Mouse (Mus musculus) CD4-positive helper T cell, adult 2 months (primary cell): ENCODE data around the gene Kcnd1.
"Not testable (repeated sequence)": the region's sequence is repeated elsewhere in the genome, so short reads cannot be mapped to it uniquely, and the experiment has no call there.

Source experiments
- DNase-seq: peaks from one replicate; pipeline ENCODE4 v3.0.0-alpha.2; 2012; ENCODE audit warnings: low read depth, missing footprints, low spot score

The Kcnd1 gene

DNA sequence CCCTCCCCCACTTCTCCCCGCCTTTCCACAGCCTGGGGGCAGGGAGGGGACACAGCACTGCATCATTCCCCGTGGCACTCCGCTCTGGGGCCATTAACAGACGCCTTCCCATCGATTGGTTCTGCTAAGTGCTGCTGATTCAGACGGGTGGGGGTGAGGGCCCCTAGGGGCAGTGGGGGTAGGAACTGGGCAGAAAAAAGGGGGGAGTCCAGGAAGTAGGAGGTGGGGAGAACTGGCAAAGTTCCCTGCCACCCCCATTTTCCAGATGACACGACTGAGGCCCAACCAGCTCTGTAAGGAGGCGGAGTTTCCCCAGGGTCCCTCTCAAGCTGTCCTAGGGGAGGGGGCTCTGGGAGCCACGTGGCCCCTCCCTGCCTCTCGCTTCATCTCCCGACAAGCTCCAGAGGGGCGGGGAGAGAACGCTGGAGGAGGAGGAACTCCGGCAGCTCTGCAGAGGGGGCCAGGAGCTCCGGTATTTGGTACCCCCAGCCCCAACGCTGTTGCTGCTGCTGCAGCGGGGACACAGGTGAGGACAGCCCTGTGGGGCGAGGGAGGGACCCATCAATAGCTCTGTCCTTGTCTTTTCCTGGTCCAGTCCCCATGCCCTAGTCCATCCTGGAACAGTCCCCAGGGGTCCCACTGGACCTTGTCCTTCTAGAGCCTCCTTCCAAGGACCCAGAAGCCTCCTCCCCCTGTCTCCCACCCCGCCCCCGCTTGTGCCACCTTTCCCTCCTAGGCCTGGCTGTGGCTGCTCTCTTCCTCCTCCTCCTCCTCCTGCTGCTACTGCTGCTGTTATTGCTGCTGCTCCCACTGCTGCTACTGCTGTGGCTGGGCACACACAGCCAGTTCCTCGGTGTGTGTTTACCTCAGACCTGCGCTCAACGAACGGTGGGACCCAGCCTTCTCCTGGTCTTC is at the start of gene Kcnd1:
TSS of gene Kcnd1 (plus strand) at position 425 of the 915 bp plus-strand sequence.
- peak; percentile 7 for DNase-seq

DNA sequence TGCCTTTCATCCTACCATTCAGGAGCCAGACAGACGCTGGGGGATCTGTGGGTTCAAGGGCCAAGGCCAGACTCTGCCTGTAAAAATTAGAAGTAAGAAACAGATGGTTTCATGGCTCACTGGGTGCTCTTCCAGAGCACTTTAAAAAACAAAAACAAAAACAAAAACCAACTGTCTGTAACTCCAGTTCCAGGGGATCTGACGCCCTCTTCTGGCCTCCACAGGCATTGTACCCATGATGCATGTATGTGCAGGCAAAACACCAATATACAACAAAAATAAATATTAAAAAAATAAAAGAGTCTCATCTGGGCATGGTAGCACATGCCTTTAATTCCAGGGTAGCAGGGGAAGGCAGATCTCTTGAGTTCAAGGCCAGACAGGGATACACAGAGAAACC is 49.3 kb upstream of the Kcnd1 start:
- DNase-seq: peak; percentile 16

DNA sequence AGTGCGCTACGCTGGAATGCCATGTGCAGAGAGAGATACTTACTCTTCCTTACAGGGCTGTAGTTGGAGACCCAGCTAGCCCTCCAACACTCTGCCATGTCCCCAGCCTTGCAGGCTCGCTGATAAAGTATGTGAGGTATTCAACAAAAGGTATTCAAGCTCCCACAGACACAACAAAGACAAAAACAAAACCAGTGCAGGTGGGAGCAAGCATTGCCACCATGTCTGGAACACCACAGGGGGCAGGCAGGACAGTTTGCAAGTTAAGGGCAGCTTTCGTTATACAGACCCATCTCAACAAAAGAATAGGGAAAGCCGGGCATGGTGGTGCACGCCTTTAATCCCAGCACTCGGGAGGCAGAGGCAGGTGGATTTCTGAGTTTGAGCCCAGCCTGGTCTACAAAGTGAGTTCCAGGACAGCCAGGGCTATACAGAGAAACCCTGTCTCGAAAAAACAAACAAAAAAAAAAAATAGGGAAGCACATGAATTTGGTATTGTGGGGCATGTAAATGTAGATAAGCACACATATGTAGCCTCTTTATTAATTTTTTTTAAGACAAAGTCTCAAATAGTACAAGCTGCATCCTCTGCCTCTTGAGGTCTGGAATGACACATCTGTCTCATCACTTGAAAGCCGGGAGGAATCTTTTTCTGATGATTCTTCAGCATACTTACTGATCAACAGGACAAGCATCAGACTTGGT is 46.4 kb upstream of the Kcnd1 start:
- DNase-seq: no peak

DNA sequence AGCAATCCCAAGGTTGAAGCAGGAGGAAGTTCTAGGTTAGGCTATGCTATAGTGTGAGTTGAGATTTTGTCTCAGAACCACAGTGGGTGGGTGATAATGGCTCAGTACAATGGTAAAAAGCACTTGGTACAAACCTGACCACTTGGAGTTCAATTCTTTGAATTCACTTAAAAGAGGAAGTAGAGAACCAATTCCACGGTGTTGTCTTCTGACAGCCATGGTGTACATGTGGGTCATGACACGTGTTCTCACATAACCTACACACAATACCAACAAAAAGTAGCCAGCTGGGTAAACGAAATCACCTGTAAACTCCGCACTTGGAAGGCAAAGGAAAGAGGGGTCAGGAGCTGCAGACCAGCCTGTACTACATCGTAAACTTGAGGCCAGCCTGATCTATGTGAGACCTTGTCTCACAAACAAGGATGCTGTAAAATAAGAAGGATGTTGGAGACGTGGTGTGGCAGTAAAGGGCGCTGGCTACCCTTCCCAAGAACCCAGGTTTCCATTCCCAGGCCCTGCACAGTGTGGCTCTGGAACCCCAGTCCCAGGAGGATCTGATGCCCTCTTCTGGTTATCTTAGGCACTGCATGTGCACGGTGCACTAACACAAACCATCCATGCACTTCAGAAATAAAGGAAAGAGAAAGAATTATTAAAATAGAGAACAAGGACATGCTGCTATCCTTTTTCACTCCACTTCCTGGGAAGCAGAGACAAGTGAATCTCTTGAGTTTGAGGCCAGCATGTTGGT is 45.6 kb upstream of the Kcnd1 start:
- peak; percentile 38 for DNase-seq

DNA sequence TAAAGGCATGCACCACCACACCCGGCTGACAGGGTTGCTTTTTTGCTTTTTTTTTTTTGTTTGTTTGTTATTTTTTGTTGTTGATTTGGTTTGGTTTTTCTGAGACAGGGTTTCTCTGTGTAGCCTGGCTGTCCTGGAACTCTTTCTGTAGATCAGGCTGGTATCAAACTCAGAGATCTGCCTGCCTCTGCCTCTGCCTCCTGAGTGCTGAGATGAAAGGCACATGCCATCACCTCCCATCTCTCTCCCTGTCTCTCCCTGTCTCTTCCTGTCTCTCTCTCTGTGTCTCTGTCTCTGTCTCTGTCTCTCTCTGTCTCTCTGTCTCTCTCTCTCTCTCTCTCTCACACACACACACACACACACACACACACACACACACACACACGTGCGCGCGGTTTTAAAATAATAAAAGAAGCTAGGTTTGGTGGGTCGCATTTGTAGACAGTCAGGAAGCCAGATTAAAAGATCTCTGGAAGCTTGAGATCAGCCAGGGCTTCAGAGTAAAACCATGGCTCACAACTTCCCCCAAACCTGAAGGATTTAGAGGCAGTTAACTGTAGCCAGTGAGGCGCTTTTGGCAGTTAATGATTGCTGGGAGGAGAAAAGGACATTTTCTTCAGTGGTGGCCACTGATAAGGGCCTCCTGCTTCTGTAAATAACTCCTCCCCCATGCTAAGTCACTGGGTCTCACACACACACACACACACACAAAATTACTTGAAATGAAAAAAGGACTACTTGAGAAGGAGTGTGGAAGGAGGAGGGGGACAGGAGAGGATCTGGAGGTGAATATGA is 43.4 kb upstream of the Kcnd1 start:
- DNase-seq: no peak

DNA sequence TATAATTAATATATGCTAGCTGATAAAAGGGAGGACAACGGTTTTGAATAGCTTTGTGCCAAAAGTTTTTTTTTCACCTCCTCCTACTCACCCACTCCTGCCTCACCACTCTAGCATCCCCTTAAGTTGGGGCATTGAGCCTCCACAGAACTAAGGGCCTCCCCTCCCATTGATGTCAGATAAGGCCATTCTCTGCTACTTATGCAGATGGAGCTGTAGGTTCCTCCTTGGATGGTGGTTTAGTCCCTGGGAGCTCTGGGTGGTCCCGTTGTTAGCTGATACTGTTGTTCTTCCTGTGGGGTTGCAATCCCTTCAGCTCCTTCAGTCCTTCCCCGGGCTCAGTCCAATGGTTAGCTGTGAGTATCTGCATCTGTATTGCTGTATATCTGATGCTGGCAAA is 42.8 kb upstream of the Kcnd1 start:
- DNase-seq: no peak

DNA sequence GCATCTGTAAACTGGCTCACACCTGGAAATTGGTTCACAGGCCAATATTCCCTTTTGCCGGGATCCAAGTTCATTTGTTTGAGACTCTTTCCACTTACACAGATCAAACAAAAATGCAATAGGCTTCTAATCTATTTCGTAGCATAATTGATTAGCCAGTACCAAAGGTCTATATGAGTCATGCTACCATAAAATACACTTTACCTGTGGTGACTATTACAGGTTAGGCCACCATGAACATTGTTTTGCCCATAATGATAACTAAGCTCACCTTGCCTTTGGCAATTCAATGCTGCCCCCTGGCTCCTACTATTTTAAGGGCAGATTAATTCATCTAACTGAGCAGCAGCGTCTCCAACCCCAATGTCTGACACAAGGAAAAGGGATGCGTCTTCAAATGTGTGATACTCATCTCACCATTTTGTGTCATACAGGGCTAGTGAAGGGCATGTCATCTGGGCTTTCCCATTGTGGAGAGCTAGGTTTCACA is 39.4 kb upstream of the Kcnd1 start:
- no peak for DNase-seq

DNA sequence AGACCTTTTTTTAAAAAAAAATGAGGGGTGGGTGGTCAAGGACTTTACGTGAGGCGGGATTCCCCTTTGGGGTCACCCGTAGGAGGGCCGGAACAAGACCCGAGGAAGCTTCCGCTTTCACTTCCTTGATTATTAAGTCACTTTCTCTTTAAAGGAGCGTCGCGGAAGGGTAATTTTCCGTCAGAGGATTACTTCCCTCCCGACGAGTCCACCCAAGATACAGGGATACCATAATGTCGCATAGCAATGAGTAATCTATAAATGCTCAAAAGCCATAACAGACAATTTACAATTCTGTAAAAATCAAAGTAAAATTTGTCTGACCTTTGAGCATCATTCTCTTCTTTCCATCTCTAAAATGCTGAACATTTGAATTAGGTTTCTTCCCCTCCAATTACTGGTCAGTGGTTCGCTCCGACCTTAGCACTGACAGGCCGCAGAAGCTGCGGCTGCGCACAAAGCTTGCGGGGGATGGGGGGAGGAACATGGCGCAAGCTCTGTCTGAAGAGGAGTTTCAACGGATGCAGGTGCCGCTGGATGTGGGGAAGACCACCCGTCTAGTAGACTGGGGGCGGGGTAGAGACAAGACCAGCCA is 32.5 kb upstream of the Kcnd1 start, which contains the start of gene Gripap1:
TSS of gene Gripap1 (plus strand) at position 224 of the 595 bp plus-strand sequence.
- peak; percentile 92 for DNase-seq

DNA sequence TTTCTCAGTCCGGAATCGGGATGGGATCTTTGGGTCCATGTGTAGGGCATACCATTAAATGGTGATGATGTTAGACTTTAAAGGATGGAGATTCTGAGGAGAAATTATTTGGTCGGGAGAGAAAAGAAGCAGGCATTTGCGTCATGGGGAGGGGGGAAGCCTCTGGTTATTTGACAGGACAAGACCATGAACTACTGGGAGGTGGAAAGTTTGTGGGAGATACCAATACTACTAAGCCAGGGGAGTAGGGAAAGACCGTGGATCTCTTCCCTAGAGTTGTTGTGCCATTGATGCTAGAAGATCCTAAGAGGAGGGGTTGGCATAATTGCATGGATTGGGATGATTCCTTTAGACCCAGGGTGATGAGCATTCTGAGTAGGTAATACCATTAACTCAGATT is 31.8 kb upstream of the Kcnd1 start:
- peak; percentile 20 for DNase-seq

DNA sequence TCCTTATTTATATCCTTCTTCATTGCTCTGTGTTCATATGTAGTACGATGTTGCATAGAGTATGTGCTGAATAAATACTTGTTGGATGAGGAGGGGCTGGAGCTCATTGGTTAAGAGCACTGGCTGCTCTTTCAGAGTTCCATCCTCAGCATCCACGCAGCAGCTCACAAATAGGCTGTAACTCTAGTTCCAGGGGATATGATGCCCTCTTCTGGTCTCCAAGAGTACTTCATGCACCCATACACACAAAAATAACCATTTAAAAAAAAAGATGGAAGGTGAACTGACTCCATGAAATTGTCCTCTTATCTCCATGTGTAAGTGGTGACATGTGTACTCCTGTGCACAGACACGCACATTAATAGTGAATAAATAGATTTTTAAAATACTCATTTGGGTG is 28.7 kb upstream of the Kcnd1 start:
- peak; percentile 35 for DNase-seq

DNA sequence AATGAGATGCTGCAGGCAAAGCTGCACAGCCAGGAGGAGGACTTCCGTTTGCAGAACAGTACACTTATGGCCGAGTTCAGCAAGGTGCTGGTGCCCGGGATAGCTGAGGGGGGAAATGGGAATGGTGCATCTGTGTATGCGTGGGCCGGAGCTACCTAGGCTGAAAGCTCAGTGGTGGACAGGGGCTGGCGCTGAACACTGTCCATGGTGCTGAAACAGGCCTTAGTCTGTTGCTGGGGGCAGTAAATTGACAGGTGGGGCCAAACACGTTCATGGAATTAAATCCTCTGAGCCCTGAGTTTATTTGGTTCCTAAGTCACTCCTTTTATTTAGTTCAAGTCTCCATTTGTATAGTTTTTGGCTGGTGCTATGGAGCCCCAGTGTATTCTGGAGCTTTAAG is 27.1 kb upstream of the Kcnd1 start:
- DNase-seq: no peak

DNA sequence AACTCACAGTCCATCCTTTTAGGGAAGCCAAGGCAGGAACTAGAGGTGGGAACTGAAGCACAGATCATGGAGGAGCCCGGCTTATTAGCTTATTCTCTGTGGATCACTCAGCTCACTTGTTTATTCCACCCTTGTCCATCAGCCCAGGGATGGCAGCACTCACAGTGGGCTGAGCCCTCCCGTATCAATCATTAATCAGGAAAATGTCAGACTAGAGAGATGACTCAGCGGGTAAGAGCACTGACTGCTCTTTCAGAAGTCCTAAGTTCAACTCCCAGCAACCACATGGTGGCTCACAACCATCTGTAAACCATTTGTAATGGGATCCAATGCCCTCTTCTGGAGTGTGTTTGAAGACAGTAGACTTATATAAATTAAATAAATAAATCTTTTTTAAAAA is 24.8 kb upstream of the Kcnd1 start:
- DNase-seq: no peak

DNA sequence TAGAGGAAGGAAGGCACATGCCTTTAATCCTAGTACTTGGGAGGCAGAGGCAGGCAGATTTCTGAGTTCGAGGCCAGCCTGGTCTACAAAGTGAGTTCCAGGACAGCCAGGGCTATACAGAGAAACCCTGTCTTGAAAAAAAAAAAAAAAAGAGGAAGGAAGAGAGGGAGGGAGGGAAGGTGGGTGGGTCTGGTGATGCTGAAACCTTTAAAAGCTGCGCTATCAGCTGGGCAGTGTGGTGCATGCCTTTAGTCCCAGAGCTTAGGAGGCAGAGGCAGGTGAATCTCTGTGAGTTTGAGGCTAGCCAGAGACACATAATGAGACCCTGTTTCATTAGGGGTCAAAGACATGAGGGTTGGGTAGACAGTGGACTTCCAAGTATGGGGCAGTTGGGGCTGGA is 19.9 kb upstream of the Kcnd1 start:
- DNase-seq: not testable (repeated sequence)

DNA sequence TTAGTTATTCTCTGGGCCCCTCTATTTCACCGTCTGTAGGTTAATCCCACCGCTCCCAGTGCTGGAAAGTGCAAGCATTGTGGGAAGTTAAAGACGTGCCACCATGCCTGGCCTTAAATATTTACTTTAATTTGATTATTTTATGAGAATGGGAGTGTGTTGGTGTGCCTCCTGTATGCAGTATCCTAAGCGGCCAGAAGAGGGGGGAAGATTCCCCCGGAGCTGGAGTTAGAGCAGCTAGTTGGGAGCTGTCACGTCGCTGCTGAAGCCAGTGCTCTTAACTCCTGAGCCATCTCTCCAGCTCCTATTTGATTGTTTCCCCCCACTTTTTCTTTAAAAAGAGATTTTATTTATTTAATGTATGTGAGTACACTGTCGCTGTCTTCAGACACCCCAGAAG is 7.1 kb upstream of the Kcnd1 start:
- DNase-seq: peak; percentile 12

DNA sequence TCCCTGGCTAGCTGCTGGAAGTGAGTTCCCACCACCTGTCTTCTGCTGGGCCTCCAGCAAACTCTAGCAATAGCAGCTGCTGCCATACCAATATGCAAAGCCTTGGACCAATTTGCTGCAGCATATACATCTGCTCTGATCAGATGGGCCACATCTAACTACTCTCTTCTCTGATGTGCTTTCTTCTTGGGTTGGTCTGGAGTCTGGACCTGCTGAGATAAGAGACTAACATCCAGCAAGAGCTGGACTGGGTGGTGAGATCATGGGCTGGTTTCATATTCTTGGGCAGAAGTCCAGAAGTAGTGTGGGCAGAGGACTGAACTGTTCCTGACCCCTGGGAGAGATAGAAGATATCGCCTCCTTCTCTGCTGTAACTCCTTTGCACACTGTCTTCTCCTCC is 15.1 kb downstream of the Kcnd1 start:
- no peak for DNase-seq

DNA sequence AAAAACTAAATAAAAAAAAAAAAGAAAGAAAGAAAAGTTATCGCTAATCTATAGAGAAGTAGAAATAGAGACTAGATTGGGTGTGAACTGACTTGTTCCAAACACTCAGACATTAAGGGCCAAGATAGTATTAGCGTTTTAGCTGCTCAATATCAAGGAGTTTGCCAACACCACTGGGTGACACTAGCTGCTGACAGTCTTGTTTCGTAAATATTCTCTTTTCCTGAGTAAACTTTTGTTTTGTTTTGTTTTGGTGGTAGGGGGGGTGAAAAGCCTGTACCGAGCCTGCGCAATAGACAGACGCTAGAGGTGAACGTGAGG is 18.7 kb downstream of the Kcnd1 start:
- DNase-seq: no peak

DNA sequence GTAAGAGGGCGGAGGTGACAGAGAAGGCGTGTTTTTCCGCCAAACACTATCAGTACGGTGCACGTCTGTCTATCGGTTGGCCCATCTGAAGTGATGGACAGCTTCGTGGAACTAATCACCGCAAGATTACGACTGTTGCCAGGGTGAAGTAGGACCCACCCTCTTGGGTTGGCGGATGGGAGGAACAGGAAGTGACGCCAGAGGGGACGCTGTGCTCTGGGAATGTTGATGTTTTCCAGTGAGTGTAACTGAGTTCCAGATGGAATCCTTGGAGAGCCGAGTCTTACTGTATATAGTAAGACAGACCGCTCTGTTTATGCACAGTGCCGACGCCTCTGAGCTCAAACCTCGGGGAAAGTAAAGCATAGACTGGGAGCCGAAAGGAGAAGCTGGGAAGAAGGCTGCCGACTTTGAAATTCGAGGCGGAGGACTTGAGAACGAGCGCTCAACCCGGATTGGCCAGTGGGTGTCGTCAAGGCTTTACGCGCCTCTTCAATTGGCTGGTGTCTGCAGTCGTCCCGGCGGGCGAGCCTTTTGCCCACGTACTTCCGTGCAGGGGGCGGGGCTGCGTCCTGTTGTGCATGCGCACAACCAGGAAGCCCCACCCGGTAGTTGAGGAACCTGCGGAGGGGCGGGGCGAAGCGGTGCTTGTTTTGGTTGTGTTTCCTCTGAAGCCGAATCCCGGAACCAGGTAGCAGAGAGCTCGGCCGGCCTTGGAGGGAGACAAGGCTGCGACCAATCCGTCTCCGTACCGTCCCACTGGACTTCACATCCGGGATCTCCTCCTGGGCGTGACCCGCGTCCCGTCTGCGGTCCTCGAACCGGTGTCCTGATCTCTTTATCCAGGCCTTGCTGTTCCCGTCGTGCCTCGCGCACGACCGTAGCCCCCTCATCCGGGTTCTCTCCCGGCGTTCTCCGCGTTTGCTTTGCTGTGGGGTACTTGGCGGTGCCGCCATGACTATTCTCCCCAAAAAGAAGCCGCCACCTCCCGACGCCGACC is 19.4 kb downstream of the Kcnd1 start, which contains the start of gene Otud5:
TSS of gene Otud5 (plus strand) at position 202 of the 1,000 bp plus-strand sequence.
- DNase-seq: peak; percentile 99

DNA sequence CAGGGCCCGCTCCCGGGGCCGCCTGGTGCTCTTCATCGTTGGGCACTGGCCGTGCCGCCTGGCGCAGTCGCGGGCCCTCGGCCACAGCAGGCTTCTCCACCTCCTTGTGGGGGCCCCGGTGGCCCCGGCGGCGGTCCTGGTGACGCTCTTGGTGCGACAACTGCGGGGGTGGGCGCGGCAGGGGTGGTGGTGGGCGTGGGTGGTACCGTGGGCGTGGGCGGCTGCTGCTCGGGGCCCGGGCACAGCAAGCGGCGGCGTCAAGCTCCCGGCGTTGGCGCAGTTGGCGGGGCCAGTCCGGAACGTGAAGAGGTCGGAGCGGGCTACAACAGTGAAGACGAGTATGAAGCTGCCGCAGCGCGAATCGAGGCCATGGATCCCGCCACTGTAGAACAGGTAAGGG is 20.2 kb downstream of the Kcnd1 start:
- peak; percentile 56 for DNase-seq

DNA sequence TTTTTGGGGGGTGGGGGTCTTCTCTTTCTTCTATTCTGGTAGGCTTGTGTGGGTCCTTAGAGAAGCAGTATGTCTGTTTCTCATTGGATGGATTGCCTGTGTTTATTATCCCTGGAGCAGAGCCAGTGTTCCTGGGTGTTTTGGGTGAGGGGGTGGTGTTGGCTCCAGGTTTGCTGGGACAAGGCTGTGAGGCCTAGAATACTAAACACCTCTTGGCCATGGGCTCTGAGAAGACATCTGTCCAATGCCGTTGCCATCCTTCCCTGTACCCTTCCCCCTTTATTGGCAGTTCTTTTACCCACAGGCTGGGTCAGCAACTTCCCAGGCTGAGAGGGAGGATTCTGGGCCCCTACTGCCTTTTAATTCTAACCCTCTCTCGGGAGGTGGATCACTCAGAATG is 25.8 kb downstream of the Kcnd1 start:
- DNase-seq: no peak
